Mouse (Mus musculus) CH12.LX (cell line): ENCODE measurements around the gene Zbtb46. TPM values are rescaled to one million over a fixed set of nuclear protein-coding genes. Genes with fewer than 3 reads are reported as not detected.

ENCODE experiments used
- DNase-seq: peaks from one replicate; pipeline ENCODE4 v3.0.0-alpha.2; 2013; ENCODE audit errors: extremely low read depth
- H3K27ac ChIP-seq: 2 replicates; pipeline ENCODE4 v1.5.1; 2012; ENCODE audit warnings: low read depth, mild to moderate bottlenecking, control low read depth, moderate library complexity; ENCODE audit not compliant: insufficient read depth
- H3K27me3 ChIP-seq: replicated peaks from 2 replicates; pipeline ENCODE3; 2012; ENCODE audit warnings: inconsistent platforms
- H3K36me3 ChIP-seq, 2 experiments: replicated peaks in 1 of 2; 2 replicates each; pipeline versions ENCODE3 to v1.6.1; 2012; ENCODE audit warnings: inconsistent platforms in 1 of 2, low read length in 1 of 2, mild to moderate bottlenecking in 1 of 2, mixed read lengths in 1 of 2, moderate library complexity in 1 of 2; ENCODE audit not compliant: control insufficient read depth in 1 of 2, insufficient read depth in 1 of 2
- H3K4me1 ChIP-seq, 2 experiments: 2 replicates each; pipeline ENCODE4 v1.6.1; 2012; ENCODE audit warnings: inconsistent platforms in 1 of 2, moderate library complexity in 1 of 2; ENCODE audit not compliant: insufficient read depth in 2 of 2, control insufficient read depth in 1 of 2
- H3K4me2 ChIP-seq: 2 replicates; pipeline ENCODE4 v1.6.1; 2012; ENCODE audit warnings: low read depth, mild to moderate bottlenecking, control low read depth; ENCODE audit not compliant: poor library complexity, insufficient read depth, severe bottlenecking
- H3K4me3 ChIP-seq, 3 experiments: fragments of 150-350 bp in 1 of 3; sonication (generic) in 1 of 3; replicated peaks in 1 of 3; 2 replicates each; pipeline versions ENCODE3 to v1.5.1; 2011 to 2012; ENCODE audit warnings: low read depth in 2 of 3, low read length in 2 of 3, mild to moderate bottlenecking in 2 of 3, moderate library complexity in 2 of 3, control low read depth in 1 of 3, improper control_type of control experiment in 1 of 3, inconsistent platforms in 1 of 3, mixed read lengths in 1 of 3; ENCODE audit not compliant: poor library complexity in 1 of 3
- H3K79me2 ChIP-seq: replicated peaks from 2 replicates; pipeline ENCODE4 v1.6.1; 2012; ENCODE audit warnings: mild to moderate bottlenecking, moderate library complexity; ENCODE audit not compliant: control insufficient read depth, poor library complexity, insufficient read depth, severe bottlenecking; ENCODE audit errors: extremely low read depth
- H3K9ac ChIP-seq: 2 replicates; pipeline ENCODE4 v1.6.1; 2012; ENCODE audit warnings: low read depth, mild to moderate bottlenecking, control low read depth, moderate library complexity; ENCODE audit not compliant: insufficient read depth
- H3K9me3 ChIP-seq: replicated peaks from 2 replicates; pipeline ENCODE3; 2012; ENCODE audit warnings: low read length, inconsistent platforms, mixed read lengths
- CHD1 ChIP-seq: IDR thresholded peaks from 2 replicates; pipeline ENCODE4 v1.6.1; 2012; ENCODE audit warnings: low read depth, low read length, improper control_type of control experiment, inconsistent platforms
- CHD2 ChIP-seq: IDR thresholded peaks from 2 replicates; pipeline ENCODE4 v1.6.1; 2011; ENCODE audit warnings: low read length, improper control_type of control experiment
- CTCF ChIP-seq, 2 experiments: IDR thresholded peaks in 1 of 2; conservative IDR thresholded peaks in 1 of 2; 2 replicates each; pipeline ENCODE4 v1.5.1; 2011 to 2012; ENCODE audit warnings: low read depth in 2 of 2, low read length in 2 of 2, improper control_type of control experiment in 1 of 2, inconsistent platforms in 1 of 2, mild to moderate bottlenecking in 1 of 2, moderate library complexity in 1 of 2
- E2F4 ChIP-seq: IDR thresholded peaks from 2 replicates; pipeline ENCODE4 v1.6.1; 2011; ENCODE audit warnings: low read depth, low read length, improper control_type of control experiment; ENCODE audit not compliant: insufficient replicate concordance
- ELF1 ChIP-seq: IDR thresholded peaks from 2 replicates; pipeline ENCODE4 v1.6.1; 2014; ENCODE audit warnings: low read depth, mild to moderate bottlenecking, inconsistent platforms, low read length, improper control_type of control experiment
- EP300 ChIP-seq: IDR thresholded peaks from 2 replicates; pipeline ENCODE4 v1.6.1; 2011; ENCODE audit warnings: low read length, improper control_type of control experiment
- HCFC1 ChIP-seq: IDR thresholded peaks from 2 replicates; pipeline ENCODE4 v1.6.1; 2012; ENCODE audit warnings: low read depth, mild to moderate bottlenecking, inconsistent platforms, low read length, improper control_type of control experiment
- KAT2A ChIP-seq: IDR thresholded peaks from 2 replicates; pipeline ENCODE4 v1.6.1; 2012; ENCODE audit warnings: low read length, improper control_type of control experiment, inconsistent platforms; ENCODE audit not compliant: insufficient replicate concordance
- MAFK ChIP-seq: IDR thresholded peaks from 2 replicates; pipeline ENCODE4 v1.6.1; 2011; ENCODE audit warnings: low read length, improper control_type of control experiment; ENCODE audit not compliant: insufficient replicate concordance
- MAX ChIP-seq: IDR thresholded peaks from 2 replicates; pipeline ENCODE4 v1.6.1; 2011; ENCODE audit warnings: low read length, improper control_type of control experiment
- MXI1 ChIP-seq: IDR thresholded peaks from 2 replicates; pipeline ENCODE4 v1.6.1; 2011; ENCODE audit warnings: mild to moderate bottlenecking, low read depth, low read length, improper control_type of control experiment
- MYC ChIP-seq: IDR thresholded peaks from 2 replicates; pipeline ENCODE4 v1.6.1; 2011; ENCODE audit warnings: low read depth, mild to moderate bottlenecking, improper control_type of control experiment, low read length
- PAX5 ChIP-seq: IDR thresholded peaks from 2 replicates; pipeline ENCODE4 v1.6.1; 2012; ENCODE audit warnings: low read length, inconsistent platforms, mixed read lengths
- RAD21 ChIP-seq: IDR thresholded peaks from 2 replicates; pipeline ENCODE4 v1.6.1; 2011; ENCODE audit warnings: low read depth, mild to moderate bottlenecking, low read length, improper control_type of control experiment, moderate library complexity
- SIN3A ChIP-seq: IDR thresholded peaks from 2 replicates; pipeline ENCODE4 v1.6.1; 2012; ENCODE audit warnings: low read length, improper control_type of control experiment, inconsistent platforms
- SMC3 ChIP-seq: IDR thresholded peaks from 2 replicates; pipeline ENCODE4 v1.6.1; 2011; ENCODE audit warnings: low read depth, low read length, improper control_type of control experiment
- TCF12 ChIP-seq: IDR thresholded peaks from 2 replicates; pipeline ENCODE4 v1.6.1; 2014; ENCODE audit warnings: low read depth, mild to moderate bottlenecking, inconsistent platforms, low read length, improper control_type of control experiment
- UBTF ChIP-seq: IDR thresholded peaks from 2 replicates; pipeline ENCODE4 v1.6.1; 2012; ENCODE audit warnings: low read depth, mild to moderate bottlenecking, inconsistent platforms, low read length, improper control_type of control experiment, moderate library complexity
- ZC3H11A ChIP-seq: IDR thresholded peaks from 2 replicates; pipeline ENCODE4 v1.6.1; 2012; ENCODE audit warnings: low read depth, mild to moderate bottlenecking, inconsistent platforms, low read length, improper control_type of control experiment
- ZKSCAN1 ChIP-seq: IDR thresholded peaks from 2 replicates; pipeline ENCODE4 v1.6.1; 2012; ENCODE audit warnings: low read depth, inconsistent platforms, low read length, improper control_type of control experiment, borderline replicate concordance
- ZMIZ1 ChIP-seq: IDR thresholded peaks from 2 replicates; pipeline ENCODE4 v1.6.1; 2012; ENCODE audit warnings: low read depth, mild to moderate bottlenecking, inconsistent platforms, low read length, improper control_type of control experiment
- ZNF384 ChIP-seq: IDR thresholded peaks from 2 replicates; pipeline ENCODE4 v1.6.1; 2012; ENCODE audit warnings: low read depth, low read length, improper control_type of control experiment, inconsistent platforms
- dilution Hi-C: fragments of 300-500 bp; cut with MboI; formaldehyde crosslinking; loops from 2 replicates; pipeline ENCODE4 v1.14.3; 2020; ENCODE audit warnings: low sequenced_read_pairs; ENCODE audit not compliant: extremely low pct_unique_long_range_greater_than_20kb, extremely low pct_ligation_motif_present
- in situ Hi-C: fragments of 300-500 bp; cut with MboI; formaldehyde crosslinking; loops from 3 replicates; pipeline ENCODE4 v1.14.3; 2019; ENCODE audit warnings: low sequenced_read_pairs, low pct_ligation_motif_present, low pct_unique_long_range_greater_than_20kb, mixed read lengths
- polyA plus RNA-seq: library from polyadenylated mRNA; unstranded; fragments of >175 nt; gene quantifications from 2 replicates; pipeline ENCODE4 v1.2.1, GENCODE M21; 2012; ENCODE audit warnings: low read depth; ENCODE audit not compliant: insufficient read length
- total RNA-seq, 2 experiments: library from RNA; depleted of rRNA; stranded (reverse); fragments of 300-350 nt in 1 of 2; fragments of >200 nt in 1 of 2; gene quantifications; 2 replicates each; pipeline ENCODE4 v1.2.3; 2012 to 2014

Gene Zbtb46
- total and polyA plus RNA-seq, 3 experiments, result 5.3 to 9.3 (median 6.7) TPM

DNA sequence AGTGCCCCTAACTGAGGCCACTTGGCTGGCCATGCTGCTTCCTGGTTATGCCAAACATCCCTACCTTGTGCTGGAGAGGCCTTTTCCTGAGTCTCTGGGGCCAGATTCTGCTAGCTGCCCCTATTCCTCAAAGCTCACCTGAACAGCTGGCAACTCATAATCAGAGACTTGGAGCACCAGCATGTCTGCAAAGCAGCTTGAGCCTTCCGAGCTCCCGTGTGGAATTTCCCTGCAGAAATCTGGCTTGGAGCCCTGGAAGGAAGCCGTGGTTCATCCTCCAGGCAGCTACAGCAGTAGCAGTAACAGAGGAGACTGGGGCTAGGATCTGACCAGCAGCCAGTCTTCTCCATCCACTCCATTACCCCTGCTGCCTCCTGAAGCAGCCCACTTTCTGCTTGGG lies 73.3 kb downstream of the Zbtb46 start:
- in situ Hi-C loops, result no loop called here
- Histone ChIP-seq H3K9ac (no peak overlapping the region), H3K79me2 (no peaks in the 10 kb centered on the region)

GRCm38 (mm10) chr2:181384919-181385391 lies 74.3 kb downstream of the Zbtb46 start:
- in situ Hi-C loops (no loop called here), dilution Hi-C loops (no loop called here)
- Histone ChIP-seq H3K9me3 (no peaks in the 10 kb centered on the region), H3K9ac (no peak overlapping the region), H3K4me2 (no peak overlapping the region), H3K27ac (no peak overlapping the region), H3K4me1 (peaks cover 19 to 31% of the 10 kb centered on the region in 2 experiments), H3K79me2 (no peaks in the 10 kb centered on the region)
- no peak for DNase-seq
- TF ChIP-seq SMC3 (no peak), RAD21 (no peak), TCF12 (no peak), ZMIZ1 (no peak), CTCF (conservative IDR thresholded peaks at IDR 0.05 in 1 of 2, IDR thresholded peaks at IDR 0.05 in 1 of 2; ENCODE audit: low read depth in 2 of 2, low read length in 2 of 2) (no peak), CHD2 (no peak), SIN3A (no peak), CHD1 (no peak), MAFK (no peak), EP300 (no peak), ZKSCAN1 (no peak), HCFC1 (no peak)
- TF ChIP-seq, all 38 proteins: peak for 0
- Histone ChIP-seq H3K4me3 (no peak overlapping the region), H3K36me3 (peaks cover 52 to 88% of the 10 kb centered on the region in 2 experiments), H3K27me3 (no peaks in the 10 kb centered on the region)

More for the DNA sequence above, 73.3 kb downstream of the Zbtb46 start:
- H3K4me2 ChIP-seq, result no peak overlapping the region
- TF ChIP-seq PAX5 (no peak), SMC3 (no peak), MAX (no peak), UBTF (no peak), MYC (no peak), ZMIZ1 (no peak), KAT2A (no peak), ELF1 (no peak), ZNF384 (no peak), E2F4 (no peak), MXI1 (no peak), ZC3H11A (no peak), ZKSCAN1 (no peak)
- TF ChIP-seq, all 38 proteins: peak for 0
- no peak overlapping the region for H3K4me3 ChIP-seq
- no peak overlapping the region for H3K27ac ChIP-seq
- dilution Hi-C loops, result no loop called here
- DNase-seq, result no peak
- H3K4me1 ChIP-seq, result peaks cover 14 to 22% of the 10 kb centered on the region in 2 experiments
- H3K9me3 ChIP-seq, result no peaks in the 10 kb centered on the region
- peaks cover 47 to 88% of the 10 kb centered on the region in 2 experiments for H3K36me3 ChIP-seq
- H3K27me3 ChIP-seq, result no peaks in the 10 kb centered on the region
